Mouse (Mus musculus): ENCODE data around the gene Erbb2. TPM values are rescaled to one million over a fixed set of nuclear protein-coding genes. Genes with fewer than 3 reads are reported as not detected.

Gene Erbb2
- 2.1 TPM for polyA plus RNA-seq (2014; fragmentation: Illumina TruSeq; extraction: RNeasy Lipid Tissue Mini Kit (QIAGEN cat#74804); ENCODE audit: low replicate concordance)

DNA sequence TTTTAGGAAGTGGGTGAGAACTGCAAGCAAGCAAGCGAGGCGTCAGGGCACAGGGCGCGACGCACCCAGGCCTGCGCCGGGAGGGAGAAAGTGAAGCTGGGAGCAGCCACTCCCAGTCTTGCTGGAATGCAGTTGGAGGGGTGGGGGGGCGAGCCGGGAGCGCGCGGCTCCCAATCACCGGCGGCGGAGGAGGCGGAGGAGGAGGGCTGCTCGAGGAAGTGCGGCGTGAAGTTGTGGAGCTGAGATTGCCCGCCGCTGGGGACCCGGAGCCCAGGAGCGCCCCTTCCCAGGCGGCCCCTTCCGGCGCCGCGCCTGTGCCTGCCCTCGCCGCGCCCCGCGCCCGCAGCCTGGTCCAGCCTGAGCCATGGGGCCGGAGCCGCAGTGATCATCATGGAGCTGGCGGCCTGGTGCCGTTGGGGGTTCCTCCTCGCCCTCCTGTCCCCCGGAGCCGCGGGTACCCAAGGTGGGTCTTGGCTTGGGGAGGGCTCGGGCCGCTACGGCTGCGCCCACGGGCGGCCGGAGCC, at the start of gene Erbb2:
Erbb2 (plus strand) TSS at position 198 of the 524 bp plus-strand sequence.

DNA sequence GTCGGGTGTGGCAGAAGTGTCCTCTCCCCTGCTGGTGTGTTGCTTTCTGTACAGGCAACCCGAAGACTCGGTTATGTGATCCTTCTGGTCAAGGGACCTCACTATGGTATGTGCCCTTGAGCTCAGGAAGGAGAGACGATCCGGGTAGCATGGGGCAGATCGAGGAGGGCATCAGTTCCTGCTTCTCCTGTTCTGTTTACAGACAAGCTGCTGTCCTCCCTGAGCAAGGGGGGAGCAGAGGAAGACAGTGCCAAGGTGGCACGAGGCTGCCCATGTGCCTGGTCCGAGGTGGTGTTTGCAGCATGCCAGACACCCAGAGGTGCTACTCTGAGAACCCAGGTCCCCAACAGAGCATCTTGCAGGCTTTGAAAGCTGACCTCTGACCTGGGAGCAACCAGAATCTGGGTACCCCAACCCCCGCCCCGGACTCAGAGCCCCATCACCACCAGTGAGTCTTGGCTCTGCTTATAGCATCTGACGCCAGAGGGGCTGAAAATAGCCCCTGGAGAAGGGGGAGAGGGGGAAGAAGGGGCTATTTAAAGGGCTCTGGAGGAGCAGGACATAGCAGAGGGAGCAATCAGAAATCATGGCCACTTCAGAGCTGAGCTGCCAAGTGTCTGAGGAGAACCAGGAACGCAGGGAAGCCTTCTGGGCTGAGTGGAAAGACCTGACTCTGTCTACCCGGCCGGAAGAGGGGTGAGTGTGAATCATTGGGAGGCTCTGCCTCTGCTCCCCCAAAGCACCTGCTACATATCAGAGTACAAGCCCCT, 28.8 kb upstream of the Erbb2 start, which contains the start of gene Tcap:
Tcap (plus strand) TSS at position 551 of the 770 bp plus-strand sequence.

GRCm38 (mm10) chr11:98385638-98386585, 26.4 kb upstream of the Erbb2 start, which contains the start of gene Pnmt:
Pnmt (plus strand) TSS chr11:98386450.

DNA sequence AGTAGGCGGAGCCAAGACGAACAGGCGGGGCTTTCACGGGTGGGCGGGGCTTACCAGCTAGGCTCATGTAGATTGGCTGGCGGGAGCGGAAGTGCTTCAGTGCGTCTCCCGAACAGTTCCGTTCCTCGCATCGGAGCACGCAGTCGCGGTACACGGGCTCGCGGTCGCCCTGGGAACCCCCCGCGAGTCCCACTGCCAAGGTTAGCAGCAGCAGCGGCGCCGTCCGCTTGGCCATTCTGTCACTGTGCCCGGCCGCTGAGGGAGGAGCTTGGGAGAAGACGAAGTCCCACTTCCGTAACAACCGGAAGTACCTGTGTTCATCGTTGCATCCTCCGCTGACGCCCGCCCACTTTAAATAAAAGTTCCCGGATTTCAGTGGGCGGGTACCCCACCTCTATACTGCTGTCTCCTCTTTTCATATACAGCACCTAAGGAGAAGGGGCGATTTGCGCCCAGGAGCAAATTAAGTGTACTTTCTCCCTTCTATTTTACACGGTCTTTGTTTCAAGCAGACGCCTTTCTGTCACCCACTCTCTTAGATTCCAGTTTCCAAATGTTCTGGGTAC, 12.0 kb upstream of the Erbb2 start, which contains the start of gene Pgap3:
Pgap3 (minus strand) TSS at position 330 of the 566 bp plus-strand sequence.

GRCm38 (mm10) chr11:98438331-98439158, 26.3 kb downstream of the Erbb2 start, which contains the start of gene Mien1:
Mien1 (minus strand) TSS chr11:98438991.

DNA sequence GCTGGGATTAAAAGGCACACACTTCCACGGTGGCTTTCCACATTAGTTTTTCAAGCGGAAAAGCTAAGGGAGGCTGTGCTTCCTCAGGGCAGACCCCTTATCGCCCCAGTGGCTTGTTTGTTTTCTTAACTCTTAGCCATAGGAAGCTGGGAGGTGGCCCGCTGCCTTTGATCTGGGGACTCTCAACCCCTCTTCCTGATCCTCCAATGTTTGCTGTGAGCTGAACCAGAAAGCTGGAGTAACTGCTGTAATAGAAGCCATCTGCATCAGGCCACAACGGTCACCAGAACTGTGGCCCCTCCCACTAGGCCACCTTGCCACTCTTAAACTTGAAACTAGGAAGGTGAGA, 33.9 kb downstream of the Erbb2 start, which contains the start of gene Grb7:
Grb7 (plus strand) TSS at position 182 of the 349 bp plus-strand sequence.

Other genes with a start within 250 kb of the Erbb2 start
- gene Med1, start 219.2 kb upstream of the Erbb2 start, polyA plus RNA-seq (2014; fragmentation: Illumina TruSeq; extraction: RNeasy Lipid Tissue Mini Kit (QIAGEN cat#74804); ENCODE audit: low replicate concordance), result 37.7 TPM
- 28.2 TPM for gene Cdk12, start 209.4 kb upstream of the Erbb2 start, polyA plus RNA-seq (2014; fragmentation: Illumina TruSeq; extraction: RNeasy Lipid Tissue Mini Kit (QIAGEN cat#74804); ENCODE audit: low replicate concordance)
- gene Neurod2, start 82.8 kb upstream of the Erbb2 start, polyA plus RNA-seq (2014; fragmentation: Illumina TruSeq; extraction: RNeasy Lipid Tissue Mini Kit (QIAGEN cat#74804); ENCODE audit: low replicate concordance), result not detected
- 5.9 TPM for gene Ppp1r1b, start 64.1 kb upstream of the Erbb2 start, polyA plus RNA-seq (2014; fragmentation: Illumina TruSeq; extraction: RNeasy Lipid Tissue Mini Kit (QIAGEN cat#74804); ENCODE audit: low replicate concordance)
- gene Stard3, start 54.1 kb upstream of the Erbb2 start, polyA plus RNA-seq (2014; fragmentation: Illumina TruSeq; extraction: RNeasy Lipid Tissue Mini Kit (QIAGEN cat#74804); ENCODE audit: low replicate concordance), result 1.0 TPM
- gene Tcap, start 28.7 kb upstream of the Erbb2 start, polyA plus RNA-seq (2014; fragmentation: Illumina TruSeq; extraction: RNeasy Lipid Tissue Mini Kit (QIAGEN cat#74804); ENCODE audit: low replicate concordance), result not detected
- not detected for gene Pnmt, start 26.0 kb upstream of the Erbb2 start, polyA plus RNA-seq (2014; fragmentation: Illumina TruSeq; extraction: RNeasy Lipid Tissue Mini Kit (QIAGEN cat#74804); ENCODE audit: low replicate concordance)
- gene Pgap3, start 12.0 kb upstream of the Erbb2 start, polyA plus RNA-seq (2014; fragmentation: Illumina TruSeq; extraction: RNeasy Lipid Tissue Mini Kit (QIAGEN cat#74804); ENCODE audit: low replicate concordance), result not detected
- gene Mien1, start 26.5 kb downstream of the Erbb2 start, polyA plus RNA-seq (2014; fragmentation: Illumina TruSeq; extraction: RNeasy Lipid Tissue Mini Kit (QIAGEN cat#74804); ENCODE audit: low replicate concordance), result 31.8 TPM
- 2.2 TPM for gene Grb7, start 33.9 kb downstream of the Erbb2 start, polyA plus RNA-seq (2014; fragmentation: Illumina TruSeq; extraction: RNeasy Lipid Tissue Mini Kit (QIAGEN cat#74804); ENCODE audit: low replicate concordance)
- 5.1 TPM for gene Ikzf3, start 133.6 kb downstream of the Erbb2 start, polyA plus RNA-seq (2014; fragmentation: Illumina TruSeq; extraction: RNeasy Lipid Tissue Mini Kit (QIAGEN cat#74804); ENCODE audit: low replicate concordance)
- 1.0 TPM for gene Zpbp2, start 138.6 kb downstream of the Erbb2 start, polyA plus RNA-seq (2014; fragmentation: Illumina TruSeq; extraction: RNeasy Lipid Tissue Mini Kit (QIAGEN cat#74804); ENCODE audit: low replicate concordance)
- gene Ormdl3, start 174.9 kb downstream of the Erbb2 start, polyA plus RNA-seq (2014; fragmentation: Illumina TruSeq; extraction: RNeasy Lipid Tissue Mini Kit (QIAGEN cat#74804); ENCODE audit: low replicate concordance), result 5.3 TPM
- not detected for gene Lrrc3c, start 185.8 kb downstream of the Erbb2 start, polyA plus RNA-seq (2014; fragmentation: Illumina TruSeq; extraction: RNeasy Lipid Tissue Mini Kit (QIAGEN cat#74804); ENCODE audit: low replicate concordance)
- gene Gm12355, start 213.2 kb downstream of the Erbb2 start, polyA plus RNA-seq (2014; fragmentation: Illumina TruSeq; extraction: RNeasy Lipid Tissue Mini Kit (QIAGEN cat#74804); ENCODE audit: low replicate concordance), result not detected
- not detected for gene Gsdma3, start 213.9 kb downstream of the Erbb2 start, polyA plus RNA-seq (2014; fragmentation: Illumina TruSeq; extraction: RNeasy Lipid Tissue Mini Kit (QIAGEN cat#74804); ENCODE audit: low replicate concordance)
- 0.71 TPM for gene Gsdma2, start 234.3 kb downstream of the Erbb2 start, polyA plus RNA-seq (2014; fragmentation: Illumina TruSeq; extraction: RNeasy Lipid Tissue Mini Kit (QIAGEN cat#74804); ENCODE audit: low replicate concordance)